Mouse (Mus musculus): ENCODE measurements around the gene Tcf7. TPM values are rescaled to one million over a fixed set of nuclear protein-coding genes. Genes with fewer than 3 reads are reported as not detected.

The Tcf7 gene
- polyA plus RNA-seq, 1 experiment from 2014 or later, result 68.8 TPM

DNA sequence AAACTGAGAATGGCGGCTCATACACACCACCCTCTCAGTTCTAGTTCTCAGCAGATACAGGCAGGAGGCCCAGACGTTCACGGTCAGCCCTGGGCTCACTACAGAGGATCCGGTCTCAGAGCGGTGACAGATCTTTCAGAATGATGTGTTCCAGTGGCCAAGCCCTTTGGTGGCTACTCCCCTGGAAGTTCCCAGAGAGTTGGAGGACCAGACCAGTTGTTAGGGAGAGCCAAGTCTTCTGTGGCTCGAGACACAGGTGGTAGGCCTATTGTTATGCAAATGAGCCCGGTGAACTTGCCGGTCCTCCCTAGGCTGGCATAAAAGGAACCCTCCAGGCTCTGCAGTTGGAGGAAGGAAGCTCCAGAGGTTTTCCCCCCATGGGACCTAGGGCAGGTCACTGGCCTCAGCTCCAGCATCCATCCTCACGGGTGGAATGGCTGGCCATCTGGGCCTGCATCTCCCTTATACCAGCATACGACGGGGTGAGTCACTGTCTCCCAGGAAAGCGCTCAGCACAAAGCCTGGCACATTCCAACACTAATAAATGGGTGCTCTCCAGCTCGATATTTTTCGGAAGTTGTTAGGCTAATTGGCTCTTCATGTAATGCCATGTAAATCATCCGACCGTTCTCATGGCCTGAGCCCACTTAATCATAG is 3.6 kb upstream of the Tcf7 start:
- H3K4me3 ChIP-seq (ENCODE audit: low read depth, low read length), result no peak overlapping the region
- ATAC-seq (ENCODE audit: insufficient read depth) (no peak), DNase-seq (peak; percentile 9)
- TF ChIP-seq CTCF (IDR thresholded peaks at IDR 0.05; ENCODE audit: low read depth), result no peak
- peaks cover 23% of the 10 kb centered on the region; the same call in 1 of the 2 replicates for H3K4me1 ChIP-seq (ENCODE audit: insufficient read depth)
- no peaks in the 10 kb centered on the region for H3K27me3 ChIP-seq (ENCODE audit: insufficient read depth, low read length)
- no peak overlapping the region for H3K27ac ChIP-seq (ENCODE audit: low read depth)
- no peak overlapping the region for H3K9ac ChIP-seq
- WGBS, result 32% methylated on average over 16 of the region's 16 CpGs
- H3K36me3 ChIP-seq (ENCODE audit: insufficient read depth), result no peaks in the 10 kb centered on the region
- H3K4me2 ChIP-seq, result no peak overlapping the region
- no peaks in the 10 kb centered on the region for H3K9me3 ChIP-seq (ENCODE audit: low read depth, low read length)

DNA sequence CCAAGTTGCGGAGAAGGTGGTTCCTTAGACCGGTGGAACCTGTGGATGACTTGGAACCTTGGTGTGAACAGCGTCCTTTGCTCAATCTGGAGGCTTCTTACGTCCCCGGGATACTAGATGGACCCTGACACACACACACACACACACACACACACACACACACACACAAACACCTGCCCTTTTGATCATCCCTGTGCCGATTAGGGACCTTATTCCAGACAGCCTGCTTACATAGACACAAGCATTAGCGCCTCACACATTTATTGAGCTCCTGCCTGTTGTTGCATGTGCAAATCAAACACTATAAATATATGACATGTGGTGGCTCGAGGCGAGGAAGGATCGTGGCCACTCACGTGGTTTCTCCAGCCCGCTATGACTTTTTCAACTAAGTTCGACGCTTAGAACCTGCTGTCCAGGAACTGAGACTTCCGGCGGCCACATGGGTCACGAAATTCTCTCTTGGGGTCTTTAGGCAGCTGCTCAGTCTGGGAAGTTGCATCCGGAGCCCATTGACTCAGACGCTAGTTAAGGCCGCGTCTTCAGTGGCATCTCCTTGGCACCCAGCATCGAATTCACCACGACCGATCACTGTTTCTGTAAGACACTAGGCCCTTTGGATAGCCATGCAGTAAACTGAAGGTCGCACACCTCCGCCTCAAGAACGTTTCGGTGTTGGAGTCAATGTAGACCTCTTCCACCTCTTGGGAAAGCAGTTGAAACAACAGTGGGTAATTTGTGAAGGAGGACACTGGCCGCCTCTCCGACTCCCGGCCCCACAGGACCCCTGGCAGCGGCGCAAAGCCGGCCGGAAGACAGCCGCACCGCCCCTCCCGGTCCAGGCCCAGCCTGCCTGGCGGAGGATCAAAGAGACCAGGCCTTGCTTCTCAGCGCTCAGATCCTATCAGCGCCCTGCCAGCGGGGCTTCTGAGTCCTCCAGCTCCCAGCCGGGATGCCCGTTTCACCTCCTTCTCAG is 1.1 kb upstream of the Tcf7 start:
- ATAC-seq (ENCODE audit: insufficient read depth), result peak; percentile 75
- 6% methylated on average over 44 of the region's 44 CpGs for WGBS
- peak overlapping the region; percentile 26; the same call in 1 of the 2 replicates for H3K9ac ChIP-seq

DNA sequence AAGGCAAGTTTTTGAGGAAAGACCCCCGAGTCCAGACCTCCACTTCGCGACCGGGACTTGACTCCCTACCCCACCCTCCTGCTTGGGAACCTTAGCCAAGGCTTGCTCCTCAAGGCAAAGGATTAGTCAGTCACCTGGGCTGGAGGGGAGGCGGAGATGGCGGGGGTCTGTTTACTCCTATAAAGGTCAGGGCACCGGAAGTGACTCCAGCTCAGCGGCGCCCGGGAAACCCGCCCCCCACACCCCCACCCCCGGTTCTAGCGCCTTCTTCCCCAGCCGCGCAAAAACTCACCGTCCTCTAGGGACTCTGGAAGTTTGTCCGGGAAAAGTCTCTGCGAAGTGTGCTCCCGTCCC is 417 bp downstream of the Tcf7 start:
- Histone ChIP-seq H3K36me3 (ENCODE audit: insufficient read depth) (peaks cover 17% of the 10 kb centered on the region; the same call in 1 of the 2 replicates), H3K9me3 (ENCODE audit: low read depth, low read length) (no peaks in the 10 kb centered on the region), H3K4me3 (ENCODE audit: low read depth, low read length) (peak overlapping the region; percentile 62), H3K27me3 (ENCODE audit: insufficient read depth, low read length) (no peaks in the 10 kb centered on the region), H3K27ac (ENCODE audit: low read depth) (no peak overlapping the region; the same call in 1 of the 2 replicates), H3K4me1 (ENCODE audit: insufficient read depth) (peaks cover 23% of the 10 kb centered on the region; the same call in 1 of the 2 replicates), H3K9ac (peak overlapping the region; percentile 73), H3K4me2 (peak overlapping the region; percentile 78)
- WGBS, result under 1% methylated on average over 19 of the region's 19 CpGs
- DNase-seq (peak; percentile 52), ATAC-seq (ENCODE audit: insufficient read depth) (no peak)
- TF ChIP-seq CTCF (IDR thresholded peaks at IDR 0.05; ENCODE audit: low read depth), result no peak

More for the DNA sequence above, 1.1 kb upstream of the Tcf7 start:
- no peak for TF ChIP-seq CTCF (IDR thresholded peaks at IDR 0.05; ENCODE audit: low read depth)
- Histone ChIP-seq H3K9me3 (ENCODE audit: low read depth, low read length) (no peaks in the 10 kb centered on the region), H3K36me3 (ENCODE audit: insufficient read depth) (peaks cover 11% of the 10 kb centered on the region; the same call in 1 of the 2 replicates), H3K4me3 (ENCODE audit: low read depth, low read length) (peak overlapping the region; percentile 62), H3K27ac (ENCODE audit: low read depth) (peak overlapping the region; percentile 81), H3K27me3 (ENCODE audit: insufficient read depth, low read length) (no peaks in the 10 kb centered on the region), H3K4me1 (ENCODE audit: insufficient read depth) (peaks cover 23% of the 10 kb centered on the region; the same call in 1 of the 2 replicates), H3K4me2 (peak overlapping the region; percentile 78)
- peak; percentile 94 for DNase-seq

DNA sequence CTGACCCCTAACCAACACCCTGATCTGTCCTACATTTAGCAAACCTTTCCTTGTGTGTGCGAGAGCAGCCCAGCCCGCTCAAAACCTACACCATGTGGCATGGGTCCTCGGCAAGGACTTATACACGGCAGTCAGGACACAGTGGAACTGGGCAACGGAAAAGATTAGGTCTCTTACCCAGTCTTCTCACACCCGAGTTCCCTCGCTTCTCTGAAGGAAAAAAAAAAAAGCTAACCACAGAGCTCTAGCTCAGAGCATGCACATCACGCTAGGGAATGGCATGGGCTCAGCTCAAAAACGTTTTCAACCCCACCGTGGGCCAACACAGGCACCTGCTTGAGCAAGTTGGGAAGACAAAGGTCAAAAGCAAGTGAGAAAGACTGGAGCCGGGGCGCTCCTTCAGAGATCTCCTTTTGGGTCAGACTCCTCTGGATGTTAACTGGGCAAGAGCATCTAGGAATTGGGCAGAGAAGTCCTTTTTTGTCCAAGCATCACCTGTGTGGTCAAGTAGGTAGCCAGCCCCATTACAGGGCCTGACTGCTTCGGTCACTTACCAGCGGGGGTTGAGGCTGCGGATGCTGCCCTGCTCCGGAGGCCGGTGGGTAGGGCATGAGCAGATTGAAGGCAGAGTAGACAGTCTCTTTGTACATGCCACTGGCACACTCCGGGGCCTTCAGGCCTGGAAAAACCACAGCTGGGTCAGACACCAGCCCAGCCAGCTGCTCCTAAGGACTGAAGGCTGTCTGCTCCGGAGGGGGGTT is 1.1 kb downstream of the Tcf7 start:
- WGBS, result 55% methylated on average over 19 of the region's 19 CpGs
- H3K4me1 ChIP-seq (ENCODE audit: insufficient read depth), result peaks cover 23% of the 10 kb centered on the region; the same call in 1 of the 2 replicates
- peak overlapping the region; percentile 62 for H3K4me3 ChIP-seq (ENCODE audit: low read depth, low read length)
- no peak for ATAC-seq (ENCODE audit: insufficient read depth)
- no peaks in the 10 kb centered on the region for H3K27me3 ChIP-seq (ENCODE audit: insufficient read depth, low read length)
- H3K4me2 ChIP-seq, result peak overlapping the region; percentile 78
- peaks cover 18% of the 10 kb centered on the region; the same call in 1 of the 2 replicates for H3K36me3 ChIP-seq (ENCODE audit: insufficient read depth)
- no peaks in the 10 kb centered on the region for H3K9me3 ChIP-seq (ENCODE audit: low read depth, low read length)
- no peak overlapping the region; the same call in 1 of the 2 replicates for H3K9ac ChIP-seq
- no peak for TF ChIP-seq CTCF (IDR thresholded peaks at IDR 0.05; ENCODE audit: low read depth)
- DNase-seq, result peak; percentile 34
- H3K27ac ChIP-seq (ENCODE audit: low read depth), result no peak overlapping the region

DNA sequence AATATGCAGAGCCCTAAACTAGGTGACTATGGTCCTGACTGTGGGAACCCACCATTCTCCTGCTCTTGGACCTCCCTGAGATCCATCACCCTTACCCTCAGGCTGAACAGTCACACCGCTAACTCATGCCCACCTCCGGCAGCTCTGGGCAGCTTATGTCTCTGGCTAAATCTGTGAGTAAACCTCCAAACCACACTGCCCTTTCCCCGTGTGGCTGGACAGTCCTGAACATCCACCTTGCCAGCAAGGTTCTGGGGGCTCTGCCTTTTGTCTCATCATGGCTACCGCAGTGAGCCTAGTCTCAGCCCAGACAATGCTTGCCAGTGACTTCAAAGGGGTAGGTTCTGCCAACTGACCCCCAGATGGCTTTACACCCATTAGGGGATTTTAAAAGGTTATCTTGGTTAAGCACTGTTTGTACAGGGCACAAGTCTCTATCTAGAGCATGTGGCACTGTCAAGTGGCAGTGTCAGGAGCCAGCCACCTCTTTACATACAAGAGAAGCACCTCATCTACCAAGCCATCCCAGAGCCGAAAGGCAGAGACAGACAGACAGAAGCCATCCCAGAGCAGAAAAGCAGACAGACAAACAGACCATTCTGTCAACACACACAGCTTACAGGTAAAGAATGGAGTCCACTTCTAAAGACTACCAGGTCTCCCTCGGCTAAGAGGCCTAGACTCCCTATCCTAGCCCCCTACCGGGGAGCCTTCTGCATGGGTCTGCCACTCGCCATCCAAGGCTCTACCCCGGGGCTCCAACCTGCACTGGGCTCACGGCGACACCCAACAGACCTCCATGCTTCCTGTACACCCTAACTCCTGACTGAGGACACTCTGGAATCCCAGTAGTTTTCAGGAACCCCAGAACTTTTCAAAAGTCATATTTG is 2.0 kb downstream of the Tcf7 start:
- no peak overlapping the region for H3K9ac ChIP-seq
- no peak overlapping the region for H3K27ac ChIP-seq (ENCODE audit: low read depth)
- peak overlapping the region; percentile 78 for H3K4me2 ChIP-seq
- TF ChIP-seq CTCF (IDR thresholded peaks at IDR 0.05; ENCODE audit: low read depth), result no peak
- peaks cover 17% of the 10 kb centered on the region; the same call in 1 of the 2 replicates for H3K4me1 ChIP-seq (ENCODE audit: insufficient read depth)
- 83% methylated on average over 11 of the region's 11 CpGs for WGBS
- no peak for ATAC-seq (ENCODE audit: insufficient read depth)
- H3K4me3 ChIP-seq (ENCODE audit: low read depth, low read length), result no peak overlapping the region
- no peak for DNase-seq
- peaks cover 21% of the 10 kb centered on the region; the same call in 1 of the 2 replicates for H3K36me3 ChIP-seq (ENCODE audit: insufficient read depth)
- no peaks in the 10 kb centered on the region for H3K9me3 ChIP-seq (ENCODE audit: low read depth, low read length)
- no peaks in the 10 kb centered on the region for H3K27me3 ChIP-seq (ENCODE audit: insufficient read depth, low read length)
